Mouse (Mus musculus): ENCODE measurements around the gene Gsta2.
"Not testable (repeated sequence)": the region's sequence is repeated elsewhere in the genome, so short reads cannot be mapped to it uniquely, and the experiment has no call there.

GRCm38 (mm10) chr9:78345235-78345634 lies 10.4 kb downstream of the Gsta2 start:
- not testable (repeated sequence) for TF ChIP-seq POLR2A (IDR thresholded peaks at IDR 0.05; ENCODE audit: control insufficient read depth, low read depth, low read length); CTCF (IDR thresholded peaks at IDR 0.05; ENCODE audit: control insufficient read depth, insufficient read depth, insufficient replicate concordance, low read depth, low read length)

All from testis, adult 2 months (tissue).